Mouse (Mus musculus) midbrain, embryonic 14.5 days (tissue): ENCODE data around the gene Gm27029. TPM values are rescaled to one million over a fixed set of nuclear protein-coding genes. Genes with fewer than 3 reads are reported as not detected.
"Not testable (repeated sequence)": the region's sequence is repeated elsewhere in the genome, so short reads cannot be mapped to it uniquely, and the experiment has no call there.

ENCODE experiments used
- ATAC-seq: fragments of 200-750 bp; cut with Nextera tagmentation; 2 replicates; pipeline ENCODE4 v1.8.0; 2017; ENCODE audit warnings: moderate number of reproducible peaks, moderate library complexity; ENCODE audit not compliant: low FRiP score, low TSS enrichment
- DNase-seq: peaks from one replicate; pipeline ENCODE4 v3.0.0-alpha.2; 2015
- H3K27ac ChIP-seq: fragments of 300-500 bp; sonication (generic); replicated peaks from 2 replicates; pipeline ENCODE4 v1.5.1; 2014; ENCODE audit warnings: mild to moderate bottlenecking, low read depth, low read length, moderate library complexity
- H3K27me3 ChIP-seq: fragments of 300-500 bp; sonication (generic); 2 replicates; pipeline ENCODE4 v1.6.1; 2014; ENCODE audit warnings: low read length, control low read depth, mixed read lengths; ENCODE audit not compliant: control insufficient read depth, insufficient read depth
- H3K36me3 ChIP-seq: fragments of 300-500 bp; sonication (generic); 2 replicates; pipeline ENCODE4 v1.6.1; 2014; ENCODE audit warnings: low read length, control low read depth; ENCODE audit not compliant: control insufficient read depth, insufficient read depth
- H3K4me1 ChIP-seq: fragments of 300-500 bp; sonication (generic); 2 replicates; pipeline ENCODE4 v1.6.1; 2014; ENCODE audit warnings: mild to moderate bottlenecking, antibody characterized with exemption, low read length, control low read depth; ENCODE audit not compliant: control insufficient read depth, insufficient read depth
- H3K4me2 ChIP-seq: fragments of 300-500 bp; sonication (generic); 2 replicates; pipeline ENCODE4 v1.6.1; 2014; ENCODE audit warnings: mild to moderate bottlenecking, low read length, moderate library complexity
- H3K4me3 ChIP-seq: fragments of 300-500 bp; sonication (generic); replicated peaks from 2 replicates; pipeline ENCODE4 v1.5.1; 2014; ENCODE audit warnings: low read depth, low read length
- H3K9ac ChIP-seq: fragments of 300-500 bp; sonication (generic); replicated peaks from 2 replicates; pipeline ENCODE4 v1.6.1; 2014; ENCODE audit warnings: mild to moderate bottlenecking, low read length, moderate library complexity
- H3K9me3 ChIP-seq: fragments of 300-500 bp; sonication (generic); 2 replicates; pipeline ENCODE4 v1.6.1; 2016; ENCODE audit warnings: low read length, control low read depth, mixed read lengths; ENCODE audit not compliant: control insufficient read depth
- WGBS: fragments of 180-500 bp; shearing (Covaris S2); extraction: QIAGEN DNeasy Blood & Tissue Kit; methylation state at CpG from one replicate; pipeline ENCODE4 v1.1.7; 2014; 5-methylcytosine and 5-hydroxymethylcytosine counted together
- polyA plus RNA-seq: library from polyadenylated mRNA; unstranded; fragments of >200 nt; fragmentation: Nextera tagmentation; extraction: Ambion mirVana; gene quantifications from 2 replicates; pipeline ENCODE4 v1.2.1, GENCODE M21; 2014

Gene Gm27029
- polyA plus RNA-seq, 1 experiment from 2014 or later = 7.6 TPM

DNA sequence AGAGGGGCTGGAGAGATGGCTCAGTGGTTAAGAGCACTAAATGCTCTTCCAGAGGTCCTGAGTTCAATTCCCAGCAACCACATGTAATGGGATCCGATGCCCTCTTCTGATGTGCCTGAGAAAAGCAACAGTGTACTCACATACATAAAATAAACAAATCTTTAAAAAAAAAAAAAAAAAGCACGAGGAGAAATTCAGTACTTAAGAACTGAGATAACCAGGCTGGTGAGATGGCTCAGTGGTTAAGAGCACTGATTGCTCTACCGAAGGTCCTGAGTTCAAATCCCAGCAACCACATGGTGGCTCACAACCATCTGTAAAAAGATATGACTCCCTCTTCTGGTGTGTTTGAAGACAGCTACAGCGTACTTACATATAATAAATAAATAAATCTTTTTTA is 25.0 kb upstream of the Gm27029 start:
- H3K4me3 ChIP-seq, H3K27me3 ChIP-seq, H3K9me3 ChIP-seq, H3K27ac ChIP-seq, ATAC-seq, H3K4me2 ChIP-seq, H3K9ac ChIP-seq, H3K4me1 ChIP-seq, DNase-seq: not testable (repeated sequence)
- 86% methylated on average over 4 of the region's 4 CpGs for WGBS
- peaks cover 14% of the 10 kb centered on the region for H3K36me3 ChIP-seq

DNA sequence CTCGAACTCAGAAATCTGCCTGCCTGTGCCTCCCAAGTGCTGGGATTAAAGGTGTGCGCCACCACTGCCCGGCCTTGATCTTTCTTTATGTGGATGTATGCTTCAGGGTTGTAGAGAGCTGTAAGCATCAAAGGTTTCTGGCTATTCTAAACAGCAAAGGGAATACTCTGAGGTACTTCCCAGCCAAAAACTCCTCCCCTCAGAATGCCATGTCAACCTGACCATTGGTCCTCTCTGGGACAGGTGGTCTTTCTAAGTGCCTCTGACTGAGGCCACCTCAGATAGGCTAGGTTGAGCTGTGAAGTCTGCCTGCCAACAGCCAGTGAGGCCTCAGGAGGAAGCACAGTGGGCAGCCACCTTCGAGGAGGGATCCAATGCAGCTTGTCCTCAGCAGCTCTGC is 24.3 kb upstream of the Gm27029 start:
- DNase-seq (no peak), ATAC-seq (no peak)
- Histone ChIP-seq H3K4me2 (no peak overlapping the region), H3K9me3 (no peaks in the 10 kb centered on the region), H3K36me3 (peaks cover 21% of the 10 kb centered on the region), H3K27me3 (no peaks in the 10 kb centered on the region), H3K9ac (no peak overlapping the region), H3K27ac (no peak overlapping the region), H3K4me3 (no peak overlapping the region), H3K4me1 (no peaks in the 10 kb centered on the region)
- 88% methylated on average over 4 of the region's 4 CpGs for WGBS

DNA sequence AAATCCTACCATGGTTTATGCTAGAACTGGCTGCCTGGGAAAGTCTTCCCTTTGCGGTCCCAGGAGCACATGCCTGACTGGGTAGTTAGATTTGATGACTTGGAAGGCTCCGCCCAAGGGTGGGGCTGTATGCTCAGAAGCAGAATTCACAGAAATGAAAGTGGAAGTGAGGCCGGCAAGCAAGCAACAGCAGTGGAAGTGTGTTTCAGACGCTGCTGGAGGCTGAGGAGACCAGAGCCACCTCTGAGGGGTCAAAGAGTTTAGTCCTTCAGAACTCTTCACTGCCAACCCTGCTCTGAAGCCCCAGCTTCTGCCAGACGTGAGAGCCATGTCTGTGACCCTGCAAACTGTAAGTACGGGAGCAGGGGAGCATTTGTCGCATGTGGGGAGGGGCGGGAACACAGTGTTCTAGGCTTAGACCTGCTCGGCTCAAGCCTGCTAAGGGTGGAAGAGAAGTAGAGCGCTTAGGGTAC is 23.7 kb upstream of the Gm27029 start, which contains the start of gene Ifi35:
Gene Ifi35, plus strand, starts transcription at position 134 of the 473 bp plus-strand sequence.
- no peaks in the 10 kb centered on the region for H3K27me3 ChIP-seq
- DNase-seq (no peak), ATAC-seq (no peak)
- H3K36me3 ChIP-seq = peaks cover 27% of the 10 kb centered on the region
- H3K4me1 ChIP-seq = peaks cover 5% of the 10 kb centered on the region
- no peaks in the 10 kb centered on the region for H3K9me3 ChIP-seq
- H3K27ac ChIP-seq = no peak within 1 kb of the TSS
- no peak within 1 kb of the TSS for H3K4me3 ChIP-seq
- 0 out of 2 replicates have a peak within 1 kb of the TSS, but pooled peaks have one; percentile 2 for H3K9ac ChIP-seq
- no peak within 1 kb of the TSS for H3K4me2 ChIP-seq
- WGBS = 48% methylated on average over 10 of the region's 10 CpGs

DNA sequence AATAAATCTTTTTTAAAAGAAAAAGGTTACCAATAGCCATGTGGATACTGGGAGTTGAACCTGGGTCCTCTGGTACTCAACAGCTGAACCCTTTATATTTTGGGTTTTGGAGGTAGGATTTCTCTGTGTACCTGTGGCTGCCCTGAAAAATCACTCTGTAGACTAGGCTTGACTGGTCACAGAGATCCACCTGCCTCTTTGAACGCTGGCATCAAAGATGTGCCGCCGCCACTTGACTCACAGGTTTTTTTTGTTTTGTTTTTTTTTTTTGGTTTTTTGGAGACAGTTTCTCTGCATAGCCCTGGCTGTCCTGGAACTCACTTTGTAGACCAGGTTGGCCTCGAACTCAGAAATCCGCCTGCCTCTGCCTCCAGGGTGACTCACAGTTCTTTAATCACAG is 23.2 kb upstream of the Gm27029 start:
- Histone ChIP-seq H3K4me3 (no peak overlapping the region), H3K27ac (no peak overlapping the region), H3K9ac (no peak overlapping the region), H3K9me3 (no peaks in the 10 kb centered on the region), H3K4me1 (peaks cover 10% of the 10 kb centered on the region), H3K36me3 (peaks cover 29% of the 10 kb centered on the region), H3K27me3 (no peaks in the 10 kb centered on the region), H3K4me2 (no peak overlapping the region)
- ATAC-seq (no peak), DNase-seq (no peak)
- 92% methylated on average over 5 of the region's 5 CpGs for WGBS

DNA sequence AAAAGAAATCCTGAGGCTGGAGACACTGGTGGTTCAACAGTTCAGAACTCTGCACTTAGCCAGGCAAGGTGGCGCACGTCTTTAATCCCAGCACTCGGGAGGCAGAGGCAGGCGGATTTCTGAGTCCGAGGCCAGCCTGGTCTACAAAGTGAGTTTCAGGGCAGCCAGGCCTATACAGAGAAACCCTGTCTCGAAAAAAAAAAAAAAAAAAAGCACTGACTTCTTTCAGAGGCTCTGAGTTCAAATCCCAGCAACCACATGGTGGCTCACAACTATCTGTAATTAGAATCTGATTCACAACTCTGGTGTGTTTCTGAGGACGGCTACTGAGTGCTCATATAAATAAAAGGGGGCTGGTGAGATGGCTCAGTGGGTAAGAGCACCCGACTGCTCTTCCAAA is 22.3 kb upstream of the Gm27029 start:
- not testable (repeated sequence) for H3K9me3 ChIP-seq, H3K4me1 ChIP-seq, DNase-seq, H3K27ac ChIP-seq, H3K4me3 ChIP-seq, H3K27me3 ChIP-seq, H3K9ac ChIP-seq, ATAC-seq, H3K4me2 ChIP-seq
- H3K36me3 ChIP-seq = peaks cover 29% of the 10 kb centered on the region
- WGBS = 93% methylated on average over 8 of the region's 8 CpGs

DNA sequence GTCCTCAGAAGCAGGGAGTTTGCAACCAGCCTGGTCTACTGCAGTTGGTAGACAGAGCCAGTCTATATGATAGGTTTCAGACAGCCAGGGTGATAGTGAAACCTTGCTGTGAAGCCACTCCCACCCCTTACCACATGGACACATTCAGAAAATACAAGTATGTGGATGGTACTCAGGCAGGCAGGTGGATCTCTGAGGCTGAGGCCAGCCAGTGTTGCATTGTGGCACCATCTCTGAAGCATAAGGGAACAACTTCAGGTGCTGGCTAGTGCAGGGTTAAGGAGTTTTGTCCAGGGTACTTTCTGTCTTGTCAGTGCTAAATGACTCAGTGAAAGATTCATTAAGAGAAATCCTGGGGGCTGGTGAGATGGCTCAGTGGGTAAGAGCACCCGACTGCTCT is 21.7 kb upstream of the Gm27029 start:
- H3K27ac ChIP-seq = no peak overlapping the region
- no peak for DNase-seq
- WGBS = 91% methylated on average over 1 of the region's 1 CpGs
- H3K36me3 ChIP-seq = peaks cover 29% of the 10 kb centered on the region
- H3K4me1 ChIP-seq = peaks cover 10% of the 10 kb centered on the region
- H3K9me3 ChIP-seq = no peaks in the 10 kb centered on the region
- no peak for ATAC-seq
- no peak overlapping the region for H3K4me3 ChIP-seq
- no peak overlapping the region for H3K4me2 ChIP-seq
- no peaks in the 10 kb centered on the region for H3K27me3 ChIP-seq
- no peak overlapping the region for H3K9ac ChIP-seq

DNA sequence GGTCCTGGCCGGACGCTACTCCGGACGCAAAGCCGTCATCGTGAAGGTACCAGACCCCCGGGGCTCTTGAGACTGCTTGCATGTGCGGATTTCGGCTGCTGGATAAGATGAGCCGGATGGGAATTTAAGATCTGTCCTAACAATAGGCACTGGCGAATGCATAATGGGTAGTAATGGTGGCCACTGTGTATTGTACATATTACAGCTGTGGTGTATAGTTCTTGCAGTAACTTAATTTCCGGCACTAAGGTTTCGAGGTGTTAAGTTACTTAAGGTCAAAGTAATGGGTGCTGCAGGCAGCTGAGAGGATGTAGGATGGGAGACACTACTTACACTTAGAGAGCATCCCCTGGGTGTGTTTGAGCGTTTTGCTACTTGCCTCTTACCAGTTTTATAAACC is 18.2 kb upstream of the Gm27029 start:
- 1% methylated on average over 14 of the region's 14 CpGs for WGBS
- H3K9me3 ChIP-seq = no peaks in the 10 kb centered on the region
- ATAC-seq (no peak), DNase-seq (no peak)
- H3K27ac ChIP-seq = peak overlapping the region; percentile 96
- peak overlapping the region; percentile 98 for H3K4me2 ChIP-seq
- H3K36me3 ChIP-seq = peaks cover 29% of the 10 kb centered on the region
- no peaks in the 10 kb centered on the region for H3K27me3 ChIP-seq
- H3K4me1 ChIP-seq = peaks cover 10% of the 10 kb centered on the region
- H3K9ac ChIP-seq = peak overlapping the region; percentile 95
- H3K4me3 ChIP-seq = peak overlapping the region; percentile 59

DNA sequence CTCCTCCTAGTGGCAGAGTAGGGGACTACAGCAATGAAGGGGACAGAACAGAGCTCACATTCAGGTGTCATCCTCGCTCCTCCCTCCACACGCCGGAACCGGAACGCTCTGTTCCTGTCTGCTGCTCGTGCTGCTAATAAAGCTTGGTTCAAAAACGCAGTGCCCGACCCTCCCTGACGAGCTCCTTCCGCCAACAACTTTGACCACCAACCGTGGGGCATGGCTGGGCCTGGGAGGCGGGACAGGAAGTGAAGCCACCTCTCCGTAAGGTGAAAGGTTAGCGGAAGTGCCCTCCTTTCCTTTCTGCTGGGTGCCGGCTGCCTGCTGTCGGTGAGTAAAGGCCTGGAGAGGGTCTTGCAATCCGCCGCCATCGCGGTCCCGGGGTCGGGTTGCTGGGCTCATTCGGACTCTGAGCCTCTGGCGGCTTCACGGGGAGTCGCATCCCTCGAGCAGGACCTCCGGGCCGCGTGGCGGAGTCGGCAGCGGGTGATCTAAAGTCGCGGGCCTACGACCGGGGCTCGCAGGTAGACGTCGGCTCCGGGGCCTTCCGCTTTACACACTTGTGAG is 17.6 kb upstream of the Gm27029 start, which contains the start of gene Rpl27:
Gene Rpl27, plus strand, starts transcription at position 172 of the 567 bp plus-strand sequence.
- peak; percentile 97 for ATAC-seq
- WGBS = under 1% methylated on average over 42 of the region's 42 CpGs
- H3K4me1 ChIP-seq = peaks cover 10% of the 10 kb centered on the region

DNA sequence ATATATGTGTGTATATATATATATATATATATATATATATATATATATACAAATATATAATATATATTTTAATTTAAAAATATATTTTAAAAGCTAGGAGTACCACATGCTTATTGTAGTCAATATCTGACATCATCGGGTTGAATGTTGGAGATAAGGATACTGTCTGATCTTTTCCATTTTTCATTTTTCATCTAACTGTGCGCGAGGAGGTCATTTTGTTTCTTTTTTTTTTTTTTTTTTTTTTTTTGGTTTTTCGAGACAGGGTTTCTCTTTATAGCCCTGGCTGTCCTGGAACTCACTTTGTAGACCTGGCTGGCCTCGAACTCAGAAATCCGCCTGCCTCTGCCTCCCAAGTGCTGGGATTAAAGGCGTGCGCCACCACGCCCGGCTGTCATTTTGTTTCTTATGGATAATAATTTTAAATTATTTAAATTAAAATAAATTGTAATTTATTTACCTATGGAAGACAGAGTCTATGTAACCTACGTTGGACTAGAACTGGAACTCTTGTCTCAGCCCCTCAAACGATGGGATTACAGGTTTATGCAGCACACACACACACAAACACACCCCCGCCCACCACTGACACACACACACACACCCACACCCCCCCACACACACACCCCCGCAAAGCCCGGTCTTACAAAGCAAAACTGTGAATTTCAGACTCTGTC is 17.0 kb upstream of the Gm27029 start:
- H3K4me1 ChIP-seq, ATAC-seq, H3K27ac ChIP-seq, H3K9me3 ChIP-seq, H3K27me3 ChIP-seq, DNase-seq, H3K9ac ChIP-seq: not testable (repeated sequence)
- peak overlapping the region; percentile 42 for H3K4me2 ChIP-seq
- peak overlapping the region; percentile 15; the same call in 1 of the 2 replicates for H3K4me3 ChIP-seq
- 39% methylated on average over 15 of the region's 15 CpGs for WGBS
- peaks cover 29% of the 10 kb centered on the region for H3K36me3 ChIP-seq

More for the DNA sequence above, 17.6 kb upstream of the Gm27029 start, which contains the start of gene Rpl27:
- H3K4me2 ChIP-seq = peak within 1 kb of the TSS; percentile 98
- H3K27me3 ChIP-seq = no peaks in the 10 kb centered on the region
- H3K9ac ChIP-seq = peak within 1 kb of the TSS; percentile 95
- peak within 1 kb of the TSS; percentile 59 for H3K4me3 ChIP-seq
- H3K27ac ChIP-seq = peak within 1 kb of the TSS; percentile 96
- H3K36me3 ChIP-seq = peaks cover 29% of the 10 kb centered on the region
- peak; percentile 98 for DNase-seq
- no peaks in the 10 kb centered on the region for H3K9me3 ChIP-seq
